Mouse (Mus musculus) heart, adult 2 months (tissue): Measurements from ENCODE around the gene Tmem132b.

ENCODE experiments used
- CTCF ChIP-seq: fragments of 200-600 bp; IDR thresholded peaks from 2 replicates; pipeline ENCODE4 v1.8.1; 2022; ENCODE audit warnings: antibody characterized with exemption, mild to moderate bottlenecking, moderate library complexity
- EP300 ChIP-seq: fragments of 200-500 bp; IDR thresholded peaks from 2 replicates; pipeline ENCODE4 v1.6.1; 2011; ENCODE audit warnings: low read depth, low read length, control low read depth; ENCODE audit not compliant: insufficient read depth

DNA sequence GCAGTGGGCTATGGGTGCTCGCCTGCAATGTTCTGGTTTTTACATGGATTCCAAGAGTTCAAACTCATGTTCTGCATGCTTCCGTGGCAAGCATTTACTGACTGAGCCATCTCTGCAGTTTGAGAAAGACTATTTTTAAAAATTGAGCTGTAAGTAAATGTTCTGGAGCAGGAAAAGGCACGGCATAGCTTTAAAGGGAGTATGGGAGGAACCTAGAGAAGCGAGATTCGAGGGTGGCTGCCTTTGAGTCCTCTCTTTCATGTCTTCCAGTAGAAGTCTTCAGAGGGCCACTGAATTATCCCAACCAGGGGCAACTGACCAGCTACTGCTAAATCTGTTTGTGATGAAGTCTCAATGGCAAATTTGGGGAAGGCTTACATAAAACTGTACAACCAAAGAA is 221.0 kb downstream of the Tmem132b start:
- TF ChIP-seq CTCF (no peak), EP300 (no peak)
